Mouse (Mus musculus): Measurements from ENCODE around the gene Rbm42. TPM values are rescaled to one million over a fixed set of nuclear protein-coding genes. Genes with fewer than 3 reads are reported as not detected.
A peak's percentile ranks its signal among the peaks of the same experiment; 100 is the strongest.

Gene Rbm42
- polyA plus RNA-seq, 1 experiment from 2014 or later: 79.5 TPM

DNA sequence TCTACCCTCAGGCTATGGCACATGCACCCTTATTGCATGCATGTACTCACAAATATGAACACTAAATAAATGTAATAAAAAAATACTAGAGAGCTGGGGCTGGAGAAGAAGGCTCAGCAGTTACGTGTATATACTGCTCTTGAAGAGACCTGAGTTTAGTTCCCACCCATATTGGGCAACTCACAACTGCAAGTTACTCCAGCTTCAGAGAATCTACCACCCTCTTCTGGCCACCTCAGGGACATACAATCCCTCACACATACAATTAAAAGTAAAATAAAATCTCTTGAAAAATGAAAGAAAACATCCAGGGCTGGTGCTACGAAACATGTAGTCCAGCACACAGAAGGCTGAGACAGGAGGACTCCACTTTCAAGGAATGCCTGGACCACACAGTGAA is 35.7 kb downstream of the Rbm42 start:
- H3K27me3 ChIP-seq (replicated peaks): no peaks in the 10 kb centered on the region
- no peak overlapping the region for H3K4me3 ChIP-seq
- H3K27ac ChIP-seq (replicated peaks): no peak overlapping the region
- peaks cover 45% of the 10 kb centered on the region for H3K36me3 ChIP-seq
- H3K4me1 ChIP-seq: peaks cover 10% of the 10 kb centered on the region
- 68% methylated on average over 2 of the region's 2 CpGs for WGBS
- H3K4me2 ChIP-seq: no peak overlapping the region
- H3K9ac ChIP-seq: no peak overlapping the region
- no peak for ATAC-seq (ENCODE audit: extremely low read depth, insufficient number of reproducible peaks, low FRiP score, low TSS enrichment)
- no peaks in the 10 kb centered on the region for H3K9me3 ChIP-seq

DNA sequence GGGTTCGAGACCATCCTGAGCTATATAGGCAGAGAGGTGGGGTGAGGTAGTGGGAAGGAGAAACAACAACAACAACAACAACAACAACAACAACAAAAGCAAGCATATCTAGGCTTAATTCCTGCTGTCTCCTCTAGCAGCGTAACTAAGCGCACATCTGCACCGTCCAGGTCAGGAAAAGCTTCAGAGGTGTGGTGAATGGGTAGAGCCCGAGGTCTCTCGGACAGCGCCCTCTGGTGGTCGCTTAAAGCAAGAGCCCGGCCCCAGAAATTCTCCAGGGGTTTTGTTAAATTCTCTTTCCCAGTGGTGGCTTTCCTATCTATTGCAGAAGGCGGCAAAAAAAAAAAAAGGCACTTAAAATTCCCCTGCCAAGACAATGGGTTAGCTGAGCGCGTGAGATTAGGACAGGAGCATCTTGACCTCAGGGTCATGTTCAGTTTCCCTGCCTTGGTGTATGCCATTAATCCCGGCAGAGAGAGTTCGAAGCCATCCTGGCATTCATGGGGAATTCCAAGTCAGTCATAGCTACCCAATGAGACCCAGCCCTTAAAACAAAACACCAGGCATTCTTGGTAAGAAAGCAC is 36.5 kb downstream of the Rbm42 start:
- H3K4me1 ChIP-seq: peaks cover 10% of the 10 kb centered on the region

DNA sequence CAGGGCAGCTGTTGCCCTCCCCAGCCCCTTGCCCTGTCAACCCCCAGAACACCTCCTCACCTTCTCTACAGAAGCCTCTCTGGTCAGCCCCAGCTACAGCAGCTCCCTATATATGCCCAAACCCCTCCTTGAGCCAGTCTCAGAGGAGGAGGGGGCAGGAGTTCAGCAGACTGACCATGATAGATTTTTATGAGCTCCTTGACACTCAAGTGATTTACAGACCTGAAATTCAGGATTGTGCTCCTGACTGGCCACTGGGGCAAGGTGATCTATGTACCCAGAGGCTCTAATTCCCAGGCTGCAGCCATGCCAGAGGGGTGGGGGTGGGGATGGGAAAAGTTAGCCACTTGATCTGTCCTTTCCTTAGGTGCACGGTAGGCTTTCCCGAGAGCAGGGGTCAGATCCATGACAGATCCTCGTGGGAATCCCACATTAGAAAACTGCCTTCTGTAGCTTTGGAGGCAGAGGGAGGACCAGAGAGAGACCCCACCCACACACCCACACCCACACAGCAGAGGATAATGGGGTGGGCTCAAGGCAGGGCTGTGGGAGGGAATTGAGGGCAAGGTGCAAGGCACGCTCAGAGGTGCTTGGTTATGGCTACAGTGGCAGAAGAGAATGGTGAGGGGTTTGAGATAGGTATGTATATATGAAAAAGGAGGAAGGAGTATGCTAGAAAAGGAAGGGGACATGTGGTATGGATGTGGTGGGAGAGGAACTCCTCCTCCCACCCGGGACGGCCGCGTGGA is 37.3 kb downstream of the Rbm42 start, which contains the start of gene Upk1a:
Gene Upk1a (minus strand): TSS at position 194 of the 749 bp plus-strand sequence.
- Histone ChIP-seq H3K9ac (no peak within 1 kb of the TSS), H3K4me1 (peaks cover 14% of the 10 kb centered on the region), H3K9me3 (no peaks in the 10 kb centered on the region), H3K27me3 (replicated peaks) (0 out of 2 replicates have a peak, but pooled peaks cover 3% of the 10 kb centered on the region), H3K4me3 (no peak within 1 kb of the TSS), H3K27ac (replicated peaks) (no peak within 1 kb of the TSS), H3K36me3 (peaks cover 29% of the 10 kb centered on the region), H3K4me2 (no peak within 1 kb of the TSS)
- no peak for ATAC-seq (ENCODE audit: extremely low read depth, insufficient number of reproducible peaks, low FRiP score, low TSS enrichment)
- WGBS: 77% methylated on average over 8 of the region's 8 CpGs

More for the DNA sequence above, 36.5 kb downstream of the Rbm42 start:
- Histone ChIP-seq H3K9ac (no peak overlapping the region), H3K36me3 (peaks cover 37% of the 10 kb centered on the region), H3K4me3 (no peak overlapping the region), H3K27me3 (replicated peaks) (no peaks in the 10 kb centered on the region), H3K27ac (replicated peaks) (no peak overlapping the region), H3K9me3 (no peaks in the 10 kb centered on the region), H3K4me2 (no peak overlapping the region)
- WGBS: 21% methylated on average over 14 of the region's 14 CpGs
- ATAC-seq (ENCODE audit: extremely low read depth, insufficient number of reproducible peaks, low FRiP score, low TSS enrichment): no peak

DNA sequence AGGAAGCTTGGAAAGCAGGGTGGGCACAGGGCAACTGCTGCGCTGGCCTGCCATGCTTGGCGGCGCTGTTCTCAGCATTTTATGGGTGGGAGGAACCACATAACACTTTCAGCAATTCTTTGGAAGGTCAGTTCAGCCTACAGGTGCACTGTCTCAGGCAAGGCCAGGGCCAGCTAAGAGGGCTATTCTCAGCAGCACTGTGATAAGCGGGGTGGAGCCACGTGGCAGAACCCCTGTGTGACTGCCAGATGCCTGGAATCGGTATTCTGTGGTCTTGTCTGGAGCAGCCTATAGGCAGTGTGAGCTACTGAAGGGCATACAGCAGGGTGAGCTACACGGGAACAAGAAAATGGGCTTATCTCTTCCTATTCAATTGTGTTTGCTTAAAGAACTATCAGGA is 40.1 kb downstream of the Rbm42 start:
- H3K4me1 ChIP-seq: peaks cover 14% of the 10 kb centered on the region
- H3K27me3 ChIP-seq (replicated peaks): 0 out of 2 replicates have a peak, but pooled peaks cover 3% of the 10 kb centered on the region
- H3K4me2 ChIP-seq: no peak overlapping the region
- peak overlapping the region; percentile 13; the same call in 1 of the 2 replicates for H3K27ac ChIP-seq (replicated peaks)
- no peak overlapping the region for H3K4me3 ChIP-seq
- 27% methylated on average over 7 of the region's 7 CpGs for WGBS
- ATAC-seq (ENCODE audit: extremely low read depth, insufficient number of reproducible peaks, low FRiP score, low TSS enrichment): peak; percentile 45; the same call in 1 of the 2 replicates
- peaks cover 1% of the 10 kb centered on the region; the same call in 1 of the 2 replicates for H3K36me3 ChIP-seq
- no peaks in the 10 kb centered on the region for H3K9me3 ChIP-seq
- H3K9ac ChIP-seq: no peak overlapping the region

DNA sequence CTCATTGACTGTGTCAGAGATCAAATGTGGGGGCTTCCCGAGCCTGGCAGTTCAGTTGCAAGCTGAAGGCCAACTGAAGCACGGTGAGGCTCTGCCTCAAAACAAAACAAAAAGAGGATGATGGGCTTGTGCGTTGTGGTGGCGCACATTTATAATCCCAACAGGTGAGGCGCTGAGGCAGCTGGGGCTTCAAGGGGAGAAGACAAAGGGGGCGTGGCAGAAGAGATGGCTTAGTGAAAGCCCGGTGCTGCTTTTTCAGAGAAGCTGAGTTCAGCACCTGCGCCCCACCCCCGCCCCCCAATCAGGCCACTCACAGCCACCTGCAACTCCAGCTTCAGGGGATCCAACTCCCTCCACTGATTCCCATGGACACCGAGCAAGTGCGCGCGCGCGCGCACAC is 41.6 kb downstream of the Rbm42 start:
- Histone ChIP-seq H3K9me3 (no peaks in the 10 kb centered on the region), H3K4me1 (peaks cover 14% of the 10 kb centered on the region), H3K4me3 (no peak overlapping the region), H3K27me3 (replicated peaks) (0 out of 2 replicates have a peak, but pooled peaks cover 3% of the 10 kb centered on the region), H3K4me2 (no peak overlapping the region), H3K36me3 (no peaks in the 10 kb centered on the region), H3K27ac (replicated peaks) (no peak overlapping the region), H3K9ac (no peak overlapping the region)
- ATAC-seq (ENCODE audit: extremely low read depth, insufficient number of reproducible peaks, low FRiP score, low TSS enrichment): no peak
- 48% methylated on average over 16 of the region's 16 CpGs for WGBS

DNA sequence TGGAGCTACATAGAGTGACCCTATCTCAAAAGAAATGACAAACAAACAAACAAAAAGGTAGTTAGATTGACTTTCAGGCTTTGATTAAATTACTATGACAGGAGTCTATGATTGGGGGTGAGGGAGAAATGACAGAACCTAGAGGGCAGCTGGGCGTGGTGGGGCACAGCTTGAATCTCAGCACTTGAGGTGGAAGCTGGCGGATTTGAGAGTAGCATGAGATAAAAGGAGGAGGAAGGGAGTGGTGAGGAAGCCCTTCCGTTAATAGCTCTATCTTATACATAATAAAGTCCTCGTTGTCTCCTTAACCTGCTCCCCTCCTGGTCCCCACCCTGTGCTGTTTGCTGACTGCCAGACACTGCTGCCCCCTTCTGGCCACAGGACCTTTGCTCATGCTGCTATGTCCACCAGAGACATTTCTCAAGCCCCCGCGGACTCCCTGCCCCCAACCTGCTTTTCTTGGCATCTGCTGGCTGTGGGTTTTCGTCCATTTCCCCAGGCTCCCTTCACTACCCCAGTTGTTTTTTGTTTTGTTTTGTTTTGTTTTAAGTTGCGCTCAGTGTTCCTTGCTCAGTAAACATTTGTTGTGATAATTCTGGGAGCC is 42.3 kb downstream of the Rbm42 start:
- Histone ChIP-seq H3K9ac (no peak overlapping the region), H3K4me3 (no peak overlapping the region), H3K27ac (replicated peaks) (no peak overlapping the region), H3K4me1 (peaks cover 14% of the 10 kb centered on the region), H3K36me3 (no peaks in the 10 kb centered on the region), H3K9me3 (no peaks in the 10 kb centered on the region), H3K4me2 (no peak overlapping the region), H3K27me3 (replicated peaks) (0 out of 2 replicates have a peak, but pooled peaks cover 3% of the 10 kb centered on the region)
- WGBS: 21% methylated on average over 8 of the region's 8 CpGs
- no peak for ATAC-seq (ENCODE audit: extremely low read depth, insufficient number of reproducible peaks, low FRiP score, low TSS enrichment)

DNA sequence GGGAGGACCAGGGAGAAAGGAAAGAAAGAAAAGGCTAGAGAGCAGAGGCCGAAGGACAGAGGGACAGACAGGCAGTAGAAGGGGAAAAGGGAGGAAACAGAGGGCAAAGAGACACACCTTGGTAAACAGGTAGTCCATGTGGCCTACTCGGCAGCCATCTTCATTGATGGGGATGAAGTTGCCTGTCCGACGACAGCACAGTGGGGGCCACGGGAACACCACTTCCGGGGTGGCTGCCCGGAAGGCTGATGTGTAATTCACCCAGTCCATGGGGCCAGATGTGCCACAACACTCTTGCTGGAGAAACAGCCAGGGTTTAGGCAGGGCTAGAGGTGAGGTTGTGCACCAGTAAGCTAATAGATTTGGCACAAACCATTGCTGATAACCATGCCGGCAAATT is 45.2 kb downstream of the Rbm42 start:
- Histone ChIP-seq H3K4me1 (peaks cover 18% of the 10 kb centered on the region), H3K36me3 (no peaks in the 10 kb centered on the region), H3K27me3 (replicated peaks) (0 out of 2 replicates have a peak, but pooled peaks cover 3% of the 10 kb centered on the region), H3K4me2 (no peak overlapping the region), H3K9me3 (no peaks in the 10 kb centered on the region), H3K4me3 (no peak overlapping the region), H3K9ac (no peak overlapping the region), H3K27ac (replicated peaks) (no peak overlapping the region)
- 76% methylated on average over 8 of the region's 8 CpGs for WGBS
- ATAC-seq (ENCODE audit: extremely low read depth, insufficient number of reproducible peaks, low FRiP score, low TSS enrichment): no peak

DNA sequence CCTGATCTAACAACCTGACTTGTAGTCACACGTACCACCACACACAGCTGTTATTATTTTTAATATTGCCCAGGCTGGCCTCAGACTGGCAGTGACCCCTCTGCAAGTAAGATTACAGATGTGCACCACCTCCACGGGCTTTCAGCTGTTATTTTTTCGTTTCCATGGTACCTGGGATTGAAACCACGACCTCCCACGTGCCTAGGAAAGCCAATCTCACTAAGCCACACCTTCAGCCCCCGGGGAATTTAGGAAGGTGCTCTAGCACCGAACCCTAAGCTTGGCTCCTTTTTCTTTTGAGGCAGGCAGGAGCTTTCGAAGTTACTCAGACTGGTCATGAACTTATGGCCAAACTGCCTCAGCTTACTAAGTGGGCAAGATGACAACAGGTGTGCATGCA is 45.7 kb downstream of the Rbm42 start:
- Histone ChIP-seq H3K36me3 (no peaks in the 10 kb centered on the region), H3K4me1 (peaks cover 18% of the 10 kb centered on the region), H3K27me3 (replicated peaks) (0 out of 2 replicates have a peak, but pooled peaks cover 3% of the 10 kb centered on the region), H3K9me3 (no peaks in the 10 kb centered on the region), H3K4me3 (no peak overlapping the region), H3K27ac (replicated peaks) (no peak overlapping the region), H3K4me2 (no peak overlapping the region), H3K9ac (no peak overlapping the region)
- ATAC-seq (ENCODE audit: extremely low read depth, insufficient number of reproducible peaks, low FRiP score, low TSS enrichment): no peak
- WGBS: 41% methylated on average over 8 of the region's 8 CpGs

DNA sequence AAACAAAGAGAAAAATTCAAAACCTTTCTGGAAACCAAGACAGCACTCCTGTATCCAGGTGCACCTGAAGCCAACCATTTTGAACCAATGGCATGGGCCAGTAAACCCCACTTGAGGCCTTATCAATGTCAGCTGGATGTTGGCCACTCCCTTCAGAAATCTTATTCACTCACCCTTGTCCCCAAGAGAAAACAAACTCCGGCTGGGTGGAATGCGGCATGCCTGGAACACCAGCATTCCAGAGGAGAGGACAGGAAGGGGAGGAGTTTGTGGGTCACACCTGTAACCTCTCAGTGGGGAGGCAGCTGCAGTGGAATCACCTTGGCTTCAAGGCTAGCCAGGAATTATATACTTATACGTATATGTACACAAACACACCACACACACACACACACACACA is 47.5 kb downstream of the Rbm42 start:
- Histone ChIP-seq H3K36me3 (no peaks in the 10 kb centered on the region), H3K9me3 (no peaks in the 10 kb centered on the region), H3K27ac (replicated peaks) (no peak overlapping the region), H3K4me1 (peaks cover 15% of the 10 kb centered on the region), H3K4me2 (no peak overlapping the region), H3K27me3 (replicated peaks) (0 out of 2 replicates have a peak, but pooled peaks cover 5% of the 10 kb centered on the region), H3K4me3 (no peak overlapping the region), H3K9ac (no peak overlapping the region)
- WGBS: 27% methylated on average over 3 of the region's 3 CpGs
- ATAC-seq (ENCODE audit: extremely low read depth, insufficient number of reproducible peaks, low FRiP score, low TSS enrichment): no peak

DNA sequence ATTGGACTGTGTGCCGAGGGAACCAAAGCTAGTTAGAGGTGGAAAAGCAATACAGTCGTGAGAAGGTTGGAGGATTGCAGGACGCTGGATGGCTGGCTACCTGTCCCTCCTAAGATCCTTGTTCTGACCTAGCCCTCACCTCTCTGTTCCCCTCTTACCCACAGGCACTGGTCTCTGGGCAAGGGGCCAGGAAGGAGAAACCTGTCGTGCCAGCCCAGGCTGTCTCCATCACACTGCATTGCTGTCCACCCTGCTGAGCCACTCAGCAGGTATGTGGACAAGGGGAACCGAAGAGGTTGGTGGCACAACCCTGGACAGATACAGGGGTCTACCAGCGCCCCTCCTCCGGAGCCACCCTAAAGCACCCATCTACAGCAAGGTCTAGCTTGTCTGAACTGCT is 49.5 kb downstream of the Rbm42 start:
- WGBS: 55% methylated on average over 7 of the region's 7 CpGs
- ATAC-seq (ENCODE audit: extremely low read depth, insufficient number of reproducible peaks, low FRiP score, low TSS enrichment): no peak
- H3K9me3 ChIP-seq: no peaks in the 10 kb centered on the region
- peaks cover 16% of the 10 kb centered on the region for H3K27me3 ChIP-seq (replicated peaks)
- H3K4me2 ChIP-seq: peak overlapping the region; percentile 49; the same call in 1 of the 2 replicates
- H3K4me1 ChIP-seq: peaks cover 15% of the 10 kb centered on the region
- no peaks in the 10 kb centered on the region for H3K36me3 ChIP-seq
- H3K9ac ChIP-seq: peak overlapping the region; percentile 21; the same call in 1 of the 2 replicates
- no peak overlapping the region for H3K4me3 ChIP-seq
- no peak overlapping the region for H3K27ac ChIP-seq (replicated peaks)

DNA sequence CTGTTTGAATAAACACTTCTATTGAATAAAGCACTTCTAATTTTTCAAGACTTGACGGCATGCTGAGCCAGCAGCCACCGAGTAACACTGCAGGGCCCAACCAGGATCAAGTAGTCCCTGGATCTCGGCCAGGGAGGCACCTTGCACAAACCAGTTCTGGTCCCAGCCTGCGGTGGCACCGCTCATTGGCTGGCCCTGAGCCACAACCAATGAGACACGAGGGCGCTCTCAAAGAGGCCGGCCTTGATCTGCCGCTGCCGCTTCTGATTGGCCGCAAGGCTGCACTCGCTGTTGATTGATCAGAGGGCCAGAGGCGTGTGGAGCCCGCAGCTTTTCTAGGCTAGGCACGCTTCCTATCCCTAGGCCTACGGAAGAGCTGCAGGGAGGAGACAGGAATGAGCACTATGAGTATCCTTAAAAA is 50.2 kb downstream of the Rbm42 start:
- H3K27ac ChIP-seq (replicated peaks): no peak overlapping the region
- ATAC-seq (ENCODE audit: extremely low read depth, insufficient number of reproducible peaks, low FRiP score, low TSS enrichment): peak; percentile 85
- WGBS: under 1% methylated on average over 16 of the region's 16 CpGs

More for the DNA sequence above, 50.2 kb downstream of the Rbm42 start:
- H3K9ac ChIP-seq: 0 out of 2 replicates have a peak overlapping the region, but pooled peaks have one; percentile 21
- no peaks in the 10 kb centered on the region for H3K36me3 ChIP-seq
- H3K27me3 ChIP-seq (replicated peaks): peaks cover 23% of the 10 kb centered on the region
- H3K4me3 ChIP-seq: no peak overlapping the region
- H3K4me1 ChIP-seq: peaks cover 15% of the 10 kb centered on the region
- H3K9me3 ChIP-seq: no peaks in the 10 kb centered on the region
- H3K4me2 ChIP-seq: peak overlapping the region; percentile 49
